Mouse (Mus musculus): ENCODE data around the gene Igf2bp3.

Igf2bp3 gene

GRCm38 (mm10) chr6:49217581-49218274 is 3.0 kb upstream of the Igf2bp3 start:
- peak; percentile 48 for DNase-seq

- DNase-seq, result no peak
Observed at GRCm38 (mm10) chr6:49216811-49217542, 2.2 kb upstream of the Igf2bp3 start.

- no peak for DNase-seq
Observed at GRCm38 (mm10) chr6:49215748-49216585, 1.2 kb upstream of the Igf2bp3 start.

- DNase-seq, result no peak
Observed at GRCm38 (mm10) chr6:49214086-49214927, 450 bp downstream of the Igf2bp3 start.

GRCm38 (mm10) chr6:49213581-49214085 is 1.1 kb downstream of the Igf2bp3 start:
- DNase-seq, result no peak

- DNase-seq, result no peak
Observed at GRCm38 (mm10) chr6:49212931-49213580, 1.7 kb downstream of the Igf2bp3 start.

GRCm38 (mm10) chr6:49212141-49212540 is 2.6 kb downstream of the Igf2bp3 start:
- no peak for DNase-seq

GRCm38 (mm10) chr6:49211596-49211995 is 3.2 kb downstream of the Igf2bp3 start:
- no peak for DNase-seq

- DNase-seq, result peak; percentile 60
Observed at GRCm38 (mm10) chr6:49209881-49210854, 4.6 kb downstream of the Igf2bp3 start.

GRCm38 (mm10) chr6:49208935-49209334 is 5.8 kb downstream of the Igf2bp3 start:
- DNase-seq, result no peak

GRCm38 (mm10) chr6:49208297-49208930 is 6.3 kb downstream of the Igf2bp3 start:
- peak; percentile 38 for DNase-seq

GRCm38 (mm10) chr6:49206416-49206815 is 8.3 kb downstream of the Igf2bp3 start:
- DNase-seq, result no peak

GRCm38 (mm10) chr6:49195188-49195587 is 19.6 kb downstream of the Igf2bp3 start:
- no peak for DNase-seq

- DNase-seq, result no peak
Observed at GRCm38 (mm10) chr6:49194536-49194935, 20.2 kb downstream of the Igf2bp3 start.

GRCm38 (mm10) chr6:49189363-49189762 is 25.4 kb downstream of the Igf2bp3 start:
- peak; percentile 34 for DNase-seq

- no peak for DNase-seq
Observed at GRCm38 (mm10) chr6:49187299-49187698, 27.5 kb downstream of the Igf2bp3 start.

GRCm38 (mm10) chr6:49176018-49176417 is 38.7 kb downstream of the Igf2bp3 start:
- no peak for DNase-seq

GRCm38 (mm10) chr6:49174616-49175015 is 40.1 kb downstream of the Igf2bp3 start:
- DNase-seq, result no peak

GRCm38 (mm10) chr6:49173674-49174073 is 41.1 kb downstream of the Igf2bp3 start:
- DNase-seq, result no peak

GRCm38 (mm10) chr6:49173265-49173664 is 41.5 kb downstream of the Igf2bp3 start:
- no peak for DNase-seq

Data from kidney, adult 9 months (tissue).